19 mouse cellular contexts compared by ENCODE assay signal in the genomic region with DNA sequence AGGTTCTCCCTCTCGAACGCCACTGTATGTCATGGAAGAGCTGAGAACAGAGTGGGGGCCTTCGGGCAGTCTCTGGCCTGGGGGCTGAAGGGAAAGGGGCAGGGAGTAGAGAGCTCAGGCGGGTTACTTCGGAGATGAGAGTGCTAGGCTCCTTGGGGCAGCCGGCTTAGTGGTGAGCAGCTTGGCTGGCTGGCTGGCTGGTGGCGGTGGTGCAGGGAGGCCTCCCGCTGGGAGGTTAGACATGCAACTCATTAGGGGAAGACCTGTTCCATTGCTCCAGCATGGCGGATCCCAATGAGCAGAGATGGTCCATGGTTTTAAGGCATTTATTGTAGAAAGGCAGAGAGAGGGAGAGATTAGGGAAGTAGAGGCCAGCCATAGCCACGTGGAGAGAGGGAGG. TPM values are rescaled to one million over a fixed set of nuclear protein-coding genes. Genes with fewer than 3 reads are reported as not detected.
DNase-seq lines count a peak whose midpoint lies in the region; ATAC-seq and TF ChIP-seq lines count a peak whose summit lies in the region.
"Had no signal": no experiment of that assay in that cellular context is flagged by ENCODE, and none has a peak within 500 bp of the region (broad histone marks: within the 10 kb centered on the region; RNA-seq: fewer than 3 reads in every experiment).

No protein-coding gene starts in this region.

- WGBS in forebrain, embryonic 10.5 days: 25% methylated on average over 10 of the region's 10 CpGs
- WGBS in forebrain, embryonic 16.5 days: 31% methylated on average over 10 of the region's 10 CpGs
- 50% methylated on average over 10 of the region's 10 CpGs for WGBS in kidney, postnatal 0 days

- no peaks in the 10 kb centered on the region for H3K9me3 ChIP-seq in forebrain, embryonic 10.5 days
- H3K9me3 ChIP-seq in forebrain, embryonic 16.5 days (ENCODE audit: control insufficient read depth, low read length): no peaks in the 10 kb centered on the region
- H3K9me3 ChIP-seq in kidney, postnatal 0 days (replicated peaks; ENCODE audit: low read length): no peaks in the 10 kb centered on the region
- H3K9me3 ChIP-seq: embryonic facial prominence, embryonic 12.5 days; G1E; hindbrain, embryonic 15.5 days; liver, embryonic 15.5 days; neural tube, embryonic 13.5 days had no signal

- H3K36me3 ChIP-seq in forebrain, embryonic 10.5 days (replicated peaks): peaks cover 3% of the 10 kb centered on the region
- no peaks in the 10 kb centered on the region for H3K36me3 ChIP-seq in forebrain, embryonic 16.5 days (ENCODE audit: control insufficient read depth, insufficient read depth)
- no peaks in the 10 kb centered on the region for H3K36me3 ChIP-seq in kidney, postnatal 0 days (ENCODE audit: insufficient read depth, low read length)
- H3K36me3 ChIP-seq: embryonic facial prominence, embryonic 12.5 days; hindbrain, embryonic 15.5 days; liver, embryonic 15.5 days; neural tube, embryonic 13.5 days had no signal

- no peak overlapping the region for H3K9ac ChIP-seq in forebrain, embryonic 16.5 days (replicated peaks; ENCODE audit: low read depth, low read length)
- no peak overlapping the region for H3K9ac ChIP-seq in kidney, postnatal 0 days (ENCODE audit: low read depth, low read length)
- H3K9ac ChIP-seq: embryonic facial prominence, embryonic 12.5 days; hindbrain, embryonic 15.5 days; liver, embryonic 15.5 days; neural tube, embryonic 13.5 days had no signal

- DNase-seq in forebrain, embryonic 10.5 days (ENCODE audit: extremely low spot score, low spot score): no peak
- DNase-seq in kidney, postnatal 0 days (ENCODE audit: low spot score): no peak
- no peak for DNase-seq in kidney, adult 9 months
- peak; percentile 37 for DNase-seq in retina, embryonic 14.5 days (ENCODE audit: low spot score)
- no peak for DNase-seq in kidney, adult 11 months
- DNase-seq: cerebellum, adult 2 months; layer of hippocampus, adult 9-11 months; spleen, adult 18-20 months had no signal

- no peaks in the 10 kb centered on the region for H3K27me3 ChIP-seq in forebrain, embryonic 10.5 days (ENCODE audit: poor library complexity, severe bottlenecking)
- H3K27me3 ChIP-seq in forebrain, embryonic 16.5 days (replicated peaks; ENCODE audit: control insufficient read depth, insufficient read depth, low read length): no peaks in the 10 kb centered on the region
- H3K27me3 ChIP-seq in kidney, postnatal 0 days (ENCODE audit: insufficient read depth, low read length): no peaks in the 10 kb centered on the region
- H3K27me3 ChIP-seq: embryonic facial prominence, embryonic 12.5 days; hindbrain, embryonic 15.5 days; neural tube, embryonic 13.5 days had no signal

- H3K4me2 ChIP-seq in forebrain, embryonic 16.5 days (ENCODE audit: low read length): no peak overlapping the region
- H3K4me2 ChIP-seq in kidney, postnatal 0 days (ENCODE audit: low read length): peak overlapping the region; percentile 28; the same call in 1 of the 2 replicates
- H3K4me2 ChIP-seq: embryonic facial prominence, embryonic 12.5 days; hindbrain, embryonic 15.5 days; liver, embryonic 15.5 days; neural tube, embryonic 13.5 days had no signal

- ATAC-seq in forebrain, embryonic 16.5 days: no peak
- no peak for ATAC-seq in kidney, postnatal 0 days (replicated peaks; ENCODE audit: low FRiP score, low read depth)
- ATAC-seq in inflammation-experienced regulatory T-cells, adult 6 months: no peak

- no peak overlapping the region for H3K4me3 ChIP-seq in forebrain, embryonic 10.5 days
- no peak overlapping the region for H3K4me3 ChIP-seq in forebrain, embryonic 16.5 days (replicated peaks; ENCODE audit: low read length)
- 0 out of 2 replicates have a peak overlapping the region, but pooled peaks have one; percentile 4 for H3K4me3 ChIP-seq in kidney, postnatal 0 days (replicated peaks; ENCODE audit: low read depth, low read length)
- H3K4me3 ChIP-seq in brown adipose tissue, adult 24 weeks (ENCODE audit: insufficient read depth, low read depth, low read length): peak overlapping the region; percentile 57
- H3K4me3 ChIP-seq: embryonic facial prominence, embryonic 12.5 days; hindbrain, embryonic 15.5 days; liver, embryonic 15.5 days; neural tube, embryonic 13.5 days had no signal

- no peak for TF ChIP-seq CTCF in kidney, postnatal 0 days (IDR thresholded peaks at IDR 0.05; ENCODE audit: low read depth)

- peak overlapping the region; percentile 69 for H3K27ac ChIP-seq in forebrain, embryonic 10.5 days
- H3K27ac ChIP-seq in forebrain, embryonic 16.5 days (ENCODE audit: low read length): no peak overlapping the region
- H3K27ac ChIP-seq in kidney, postnatal 0 days: no peak overlapping the region
- H3K27ac ChIP-seq in brown adipose tissue, adult 24 weeks (replicated peaks; ENCODE audit: low read depth, low read length): peak overlapping the region; percentile 78
- H3K27ac ChIP-seq: embryonic facial prominence, embryonic 12.5 days; hindbrain, embryonic 15.5 days; liver, embryonic 15.5 days; macrophage; neural tube, embryonic 13.5 days had no signal

- H3K4me1 ChIP-seq in forebrain, embryonic 10.5 days: peaks cover 42% of the 10 kb centered on the region
- peaks cover 8% of the 10 kb centered on the region for H3K4me1 ChIP-seq in forebrain, embryonic 16.5 days (replicated peaks; ENCODE audit: control insufficient read depth, insufficient read depth, low read length)
- H3K4me1 ChIP-seq in kidney, postnatal 0 days (replicated peaks; ENCODE audit: insufficient read depth, low read length): peaks cover 12% of the 10 kb centered on the region; the same call in 1 of the 2 replicates
- H3K4me1 ChIP-seq in brown adipose tissue, adult 24 weeks (ENCODE audit: control insufficient read depth, insufficient read depth, insufficient read length, low read length): peaks cover 4% of the 10 kb centered on the region

RNA-seq across cellular contexts. Expression of a gene that starts 3.6 kb away (rescaled TPM):
- not detected in 2 replicates for polyA plus RNA-seq in forebrain, embryonic 10.5 days (2016; fragmentation: Nextera tagmentation; extraction: Ambion mirVana)
- 0.09 and 0.10 TPM in 2 replicates for polyA plus RNA-seq in forebrain, embryonic 16.5 days (2015; fragmentation: Nextera tagmentation; extraction: Ambion mirVana)
- 1.8 and 2.0 TPM in 2 replicates for polyA plus RNA-seq in kidney, postnatal 0 days (2015; fragmentation: Nextera tagmentation; extraction: Ambion mirVana)
- polyA plus RNA-seq in brown adipose tissue, adult 24 weeks (2012; ENCODE audit: insufficient read depth, insufficient read length, missing spikeins): 156 and 209 TPM in 2 replicates
- polyA plus RNA-seq in inflammation-experienced regulatory T-cells, adult 6 months (2017; shearing (Covaris generic)): not detected
- polyA plus RNA-seq: macrophage; neural tube, embryonic 13.5 days had no signal

RNA-seq across cellular contexts. Expression of a gene that starts 9.2 kb away (rescaled TPM):
- polyA plus RNA-seq in forebrain, embryonic 10.5 days (2016; fragmentation: Nextera tagmentation; extraction: Ambion mirVana): 2.1 and 2.5 TPM in 2 replicates
- 1.9 and 3.2 TPM in 2 replicates for polyA plus RNA-seq in forebrain, embryonic 16.5 days (2015; fragmentation: Nextera tagmentation; extraction: Ambion mirVana)
- 0.37 and 0.58 TPM in 2 replicates for polyA plus RNA-seq in kidney, postnatal 0 days (2015; fragmentation: Nextera tagmentation; extraction: Ambion mirVana)
- polyA plus RNA-seq in brown adipose tissue, adult 24 weeks (2012; ENCODE audit: insufficient read depth, insufficient read length, missing spikeins): 0.55 TPM in 1 of 2 replicates, not detected in the other
- polyA plus RNA-seq in inflammation-experienced regulatory T-cells, adult 6 months (2017; shearing (Covaris generic)): 10 to 100 TPM in 1 of 3 experiments, 1 to 10 TPM in 2; 2.5 to 12.3 (median 4.9) TPM

RNA-seq across cellular contexts. Expression of a gene that starts 18.0 kb away (rescaled TPM):
- 207 and 217 TPM in 2 replicates for polyA plus RNA-seq in forebrain, embryonic 10.5 days (2016; fragmentation: Nextera tagmentation; extraction: Ambion mirVana)
- 127 and 137 TPM in 2 replicates for polyA plus RNA-seq in forebrain, embryonic 16.5 days (2015; fragmentation: Nextera tagmentation; extraction: Ambion mirVana)
- 102 and 104 TPM in 2 replicates for polyA plus RNA-seq in kidney, postnatal 0 days (2015; fragmentation: Nextera tagmentation; extraction: Ambion mirVana)
- polyA plus RNA-seq in brown adipose tissue, adult 24 weeks (2012; ENCODE audit: insufficient read depth, insufficient read length, missing spikeins): 58.0 and 79.6 TPM in 2 replicates
- 10 to 100 TPM; 25.8 to 37.6 (median 36.8) TPM for polyA plus RNA-seq in inflammation-experienced regulatory T-cells, adult 6 months (2017; shearing (Covaris generic))

RNA-seq across cellular contexts. Expression of a gene that starts 31.9 kb away (rescaled TPM):
- polyA plus RNA-seq in forebrain, embryonic 10.5 days (2016; fragmentation: Nextera tagmentation; extraction: Ambion mirVana): 144 and 154 TPM in 2 replicates
- polyA plus RNA-seq in forebrain, embryonic 16.5 days (2015; fragmentation: Nextera tagmentation; extraction: Ambion mirVana): 191 and 203 TPM in 2 replicates
- polyA plus RNA-seq in kidney, postnatal 0 days (2015; fragmentation: Nextera tagmentation; extraction: Ambion mirVana): 156 and 165 TPM in 2 replicates
- 38.3 and 48.7 TPM in 2 replicates for polyA plus RNA-seq in brown adipose tissue, adult 24 weeks (2012; ENCODE audit: insufficient read depth, insufficient read length, missing spikeins)
- 10 to 100 TPM; 62.1 to 87.3 (median 74.1) TPM for polyA plus RNA-seq in inflammation-experienced regulatory T-cells, adult 6 months (2017; shearing (Covaris generic))

RNA-seq across cellular contexts. Expression of a gene that starts 33.3 kb away (rescaled TPM):
- not detected in 2 replicates for polyA plus RNA-seq in forebrain, embryonic 10.5 days (2016; fragmentation: Nextera tagmentation; extraction: Ambion mirVana)
- not detected in 2 replicates for polyA plus RNA-seq in forebrain, embryonic 16.5 days (2015; fragmentation: Nextera tagmentation; extraction: Ambion mirVana)
- polyA plus RNA-seq in kidney, postnatal 0 days (2015; fragmentation: Nextera tagmentation; extraction: Ambion mirVana): 23.2 and 37.0 TPM in 2 replicates
- not detected in 2 replicates for polyA plus RNA-seq in brown adipose tissue, adult 24 weeks (2012; ENCODE audit: insufficient read depth, insufficient read length, missing spikeins)
- not detected for polyA plus RNA-seq in inflammation-experienced regulatory T-cells, adult 6 months (2017; shearing (Covaris generic))
- polyA plus RNA-seq: cerebellum, adult 2 months; embryonic facial prominence, embryonic 12.5 days; G1E; hindbrain, embryonic 15.5 days; liver, embryonic 15.5 days; macrophage; midbrain, postnatal 0 days; neural tube, embryonic 13.5 days; testis, adult 2 months had no signal

Comparison
In these comparisons a context has a peak if more than half of its experiments do, and no peak if none do; other contexts are left out.
1. H3K27ac ChIP-seq: peak in forebrain, embryonic 10.5 days (single experiment) and brown adipose tissue, adult 24 weeks (single experiment); none in forebrain, embryonic 16.5 days (single experiment) and kidney, postnatal 0 days (single experiment).
2. H3K4me3 ChIP-seq: peak in kidney, postnatal 0 days (single experiment) and brown adipose tissue, adult 24 weeks (single experiment); none in forebrain, embryonic 10.5 days (single experiment) and forebrain, embryonic 16.5 days (single experiment).
3. RNA of a gene that starts 3.6 kb away (polyA plus RNA-seq): 156 to 209 TPM in brown adipose tissue, adult 24 weeks; 1.8 to 2.0 TPM in kidney, postnatal 0 days, 0.09 to 0.10 TPM in forebrain, embryonic 16.5 days, not detected in inflammation-experienced regulatory T-cells, adult 6 months and not detected in forebrain, embryonic 10.5 days; every median in the first group is over 10 times any median in the second.